Mouse (Mus musculus) bone marrow, adult 2 months (tissue): ENCODE data around the gene Lztr1. TPM values are rescaled to one million over a fixed set of nuclear protein-coding genes. Genes with fewer than 3 reads are reported as not detected.

Source experiments
- H3K27ac ChIP-seq: fragments of 200-500 bp; 2 replicates; pipeline ENCODE4 v1.5.1; 2012; ENCODE audit warnings: low read depth, mild to moderate bottlenecking, control low read depth, inconsistent platforms, low read length; ENCODE audit not compliant: control insufficient read depth, poor library complexity, insufficient read depth
- H3K4me1 ChIP-seq: fragments of 200-500 bp; 2 replicates; pipeline ENCODE4 v1.6.1; 2011; ENCODE audit warnings: low read length; ENCODE audit not compliant: control insufficient read depth, insufficient read depth
- H3K4me3 ChIP-seq: fragments of 200-500 bp; replicated peaks from 2 replicates; pipeline ENCODE3; 2011; ENCODE audit warnings: mild to moderate bottlenecking, low read depth, low read length, control low read depth; ENCODE audit not compliant: control insufficient read depth
- CTCF ChIP-seq: fragments of 200-500 bp; IDR thresholded peaks from 2 replicates; pipeline ENCODE4 v1.5.1; 2011; ENCODE audit warnings: low read length, control low read depth; ENCODE audit not compliant: control insufficient read depth, insufficient read depth
- POLR2A ChIP-seq: fragments of 200-500 bp; IDR thresholded peaks from 2 replicates; pipeline ENCODE4 v1.6.1; 2011; ENCODE audit warnings: low read depth, mild to moderate bottlenecking, control low read depth, low read length, borderline replicate concordance; ENCODE audit not compliant: control insufficient read depth
- WGBS: fragments of 180-500 bp; shearing (Covaris S2); methylation state at CpG from one replicate; pipeline ENCODE4 v1.1.7; 2018; 5-methylcytosine and 5-hydroxymethylcytosine counted together
- polyA plus RNA-seq: library from polyadenylated mRNA; stranded (reverse); fragments of >200 nt; gene quantifications from 2 replicates; pipeline ENCODE4 v1.2.4, GENCODE M21; 2011; ENCODE audit warnings: low replicate concordance; ENCODE audit not compliant: missing spikeins, insufficient read depth, insufficient read length

Gene Lztr1
- polyA plus RNA-seq, 1 experiment, result 40.6 TPM

DNA sequence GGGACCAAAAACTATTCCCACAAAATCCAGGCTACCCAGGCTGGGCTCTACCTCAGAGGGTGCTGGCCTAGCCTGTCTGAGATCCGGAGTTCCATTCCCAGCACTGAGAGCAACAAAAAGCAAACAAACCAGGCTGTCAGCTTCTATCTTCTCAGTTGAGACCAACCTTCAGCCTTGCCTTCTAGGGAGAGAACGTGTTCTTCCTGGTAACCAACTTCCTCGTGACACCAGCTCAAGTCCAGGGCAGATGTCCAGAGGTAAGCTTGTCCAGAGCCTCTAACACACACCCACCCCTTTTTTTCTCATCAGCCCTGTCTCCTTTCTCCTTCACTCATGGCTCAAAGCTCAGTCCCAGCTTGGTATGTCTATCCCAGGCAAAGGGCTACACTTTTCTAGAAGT lies 56.3 kb downstream of the Lztr1 start:
- H3K4me1 ChIP-seq, result no peaks in the 10 kb centered on the region
- 43% methylated on average over 3 of the region's 3 CpGs for WGBS
- H3K27ac ChIP-seq, result no peak overlapping the region
- H3K4me3 ChIP-seq, result no peak overlapping the region
- no peak for TF ChIP-seq CTCF
- TF ChIP-seq POLR2A, result no peak

DNA sequence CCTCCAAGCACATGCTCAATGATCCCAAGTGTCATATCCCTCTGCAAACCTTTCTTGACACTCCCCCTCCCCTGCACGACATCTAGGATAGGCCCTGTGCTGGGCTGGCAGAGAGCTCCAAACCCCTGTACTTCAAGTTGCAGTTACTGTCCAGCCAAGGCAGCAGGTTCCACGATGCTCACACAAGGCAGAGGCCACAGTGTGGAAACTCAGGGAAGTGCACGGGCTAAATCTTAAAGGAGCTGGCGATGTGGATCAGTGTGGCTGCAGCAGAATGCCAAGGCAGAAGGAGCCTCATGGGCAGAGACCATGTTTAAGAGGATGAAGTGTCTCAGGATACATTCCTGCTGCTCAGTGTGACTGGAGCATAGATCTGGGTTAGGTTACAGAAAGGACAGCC lies 57.7 kb downstream of the Lztr1 start:
- no peak overlapping the region for H3K4me3 ChIP-seq
- 44% methylated on average over 4 of the region's 4 CpGs for WGBS
- H3K4me1 ChIP-seq, result no peaks in the 10 kb centered on the region
- H3K27ac ChIP-seq, result no peak overlapping the region
- TF ChIP-seq POLR2A, result no peak
- no peak for TF ChIP-seq CTCF

Other genes starting within 250 kb of the Lztr1 start
- gene Tmem191c, start 232.6 kb upstream of the Lztr1 start, polyA plus RNA-seq, result 11.5 and 35.5 TPM in 2 replicates
- gene Serpind1, start 177.3 kb upstream of the Lztr1 start, polyA plus RNA-seq, result 0.63 and 2.3 TPM in 2 replicates
- gene Snap29, start 102.7 kb upstream of the Lztr1 start, polyA plus RNA-seq, result 7.7 and 14.5 TPM in 2 replicates
- 26.4 and 46.1 TPM in 2 replicates for gene Pi4ka, start 102.4 kb upstream of the Lztr1 start, polyA plus RNA-seq
- 10.5 and 18.7 TPM in 2 replicates for gene Crkl, start 56.7 kb upstream of the Lztr1 start, polyA plus RNA-seq
- gene Aifm3, start 19.1 kb upstream of the Lztr1 start, polyA plus RNA-seq, result not detected in 2 replicates
- 13.6 and 31.8 TPM in 2 replicates for gene Thap7, start 22.4 kb downstream of the Lztr1 start, polyA plus RNA-seq
- gene Lrrc74b, start 52.6 kb downstream of the Lztr1 start, polyA plus RNA-seq, result not detected in 2 replicates
- 0.41 TPM in 1 of 2 replicates, not detected in the other for gene P2rx6, start 53.2 kb downstream of the Lztr1 start, polyA plus RNA-seq
- gene Slc7a4, start 74.5 kb downstream of the Lztr1 start, polyA plus RNA-seq, result 4.5 and 4.6 TPM in 2 replicates
- 17.1 and 24.9 TPM in 2 replicates for gene Smpd4, start 110.7 kb downstream of the Lztr1 start, polyA plus RNA-seq
- gene Ccdc74a, start 137.8 kb downstream of the Lztr1 start, polyA plus RNA-seq, result 2.4 and 9.9 TPM in 2 replicates
- gene Med15, start 224.2 kb downstream of the Lztr1 start, polyA plus RNA-seq, result 22.5 and 38.0 TPM in 2 replicates